Mouse (Mus musculus) right cerebral cortex, postnatal 36 days (tissue): Measurements from ENCODE around the gene Atg4d.
"Not testable (repeated sequence)": the region's sequence is repeated elsewhere in the genome, so short reads cannot be mapped to it uniquely, and the experiment has no call there.

Experiments
- DNase-seq, 2 experiments: peaks; one replicate each; pipeline ENCODE4 v3.0.0; 2022; ENCODE audit warnings: low spot score in 2 of 2, mixed read lengths in 1 of 2

The Atg4d gene

GRCm38 (mm10) chr9:21312134-21312533 lies 47.0 kb downstream of the Atg4d start, which contains the start of gene Ap1m2:
Gene Ap1m2 (minus strand): TSS chr9:21312337.
- DNase-seq, result no peak

- DNase-seq, result peak in 1 of 2 experiments; percentile 55
Measured at GRCm38 (mm10) chr9:21313394-21313793, 48.3 kb downstream of the Atg4d start.

GRCm38 (mm10) chr9:21314367-21315140 lies 49.5 kb downstream of the Atg4d start:
- no peak for DNase-seq

- DNase-seq, result no peak
Measured at GRCm38 (mm10) chr9:21315421-21315820, 50.3 kb downstream of the Atg4d start.

GRCm38 (mm10) chr9:21316696-21317095 lies 51.6 kb downstream of the Atg4d start:
- no peak for DNase-seq

GRCm38 (mm10) chr9:21318792-21319191 lies 53.7 kb downstream of the Atg4d start:
- DNase-seq, result no peak

- no peak for DNase-seq
Measured at GRCm38 (mm10) chr9:21319503-21319902, 54.4 kb downstream of the Atg4d start.

GRCm38 (mm10) chr9:21320280-21320618 lies 55.2 kb downstream of the Atg4d start:
- DNase-seq, result no peak

- peak; percentile 60 to 61 for DNase-seq
Measured at GRCm38 (mm10) chr9:21320619-21321512, 55.8 kb downstream of the Atg4d start, which contains the start of gene Slc44a2. Gene Slc44a2 (plus strand): TSS chr9:21320698.

- DNase-seq, result no peak
Measured at GRCm38 (mm10) chr9:21321513-21321835, 56.4 kb downstream of the Atg4d start.

GRCm38 (mm10) chr9:21322211-21322916 lies 57.3 kb downstream of the Atg4d start:
- DNase-seq, result peak in 1 of 2 experiments; percentile 25

GRCm38 (mm10) chr9:21322917-21323297 lies 57.8 kb downstream of the Atg4d start:
- not testable (repeated sequence) for DNase-seq

GRCm38 (mm10) chr9:21324269-21324668 lies 59.2 kb downstream of the Atg4d start:
- no peak for DNase-seq
